Mouse (Mus musculus) embryonic fibroblast, embryonic 13.5 days (primary cell): ENCODE data around the gene Dpp6. TPM values are rescaled to one million over a fixed set of nuclear protein-coding genes. Genes with fewer than 3 reads are reported as not detected.

Experiments
- H3K27ac ChIP-seq: 2 replicates; pipeline ENCODE4 v1.5.1; 2012; ENCODE audit warnings: low read length, control low read depth, inconsistent platforms; ENCODE audit not compliant: insufficient read depth
- H3K4me1 ChIP-seq: 2 replicates; pipeline ENCODE4 v1.6.1; 2011; ENCODE audit warnings: low read length; ENCODE audit not compliant: control insufficient read depth, insufficient read depth
- H3K4me3 ChIP-seq: 2 replicates; pipeline ENCODE4 v1.5.1; 2011; ENCODE audit warnings: mild to moderate bottlenecking, control low read depth, low read length; ENCODE audit not compliant: insufficient read depth
- CTCF ChIP-seq: IDR thresholded peaks from 2 replicates; pipeline ENCODE4 v1.5.1; 2011; ENCODE audit warnings: mild to moderate bottlenecking, control low read depth, low read length, moderate library complexity, borderline replicate concordance; ENCODE audit not compliant: insufficient read depth
- POLR2A ChIP-seq: IDR thresholded peaks from 2 replicates; pipeline ENCODE4 v1.6.1; 2011; ENCODE audit warnings: low read depth, mild to moderate bottlenecking, control low read depth, low read length, moderate library complexity
- polyA plus RNA-seq: library from polyadenylated mRNA; stranded (reverse); fragments of >200 nt; gene quantifications from 2 replicates; pipeline ENCODE4 v1.2.4, GENCODE M21; 2011; ENCODE audit warnings: low read depth; ENCODE audit not compliant: missing spikeins, insufficient read length

Dpp6 gene
- polyA plus RNA-seq, 1 experiment = 0.14 TPM

GRCm38 (mm10) chr5:27641876-27642275 lies 824.9 kb downstream of the Dpp6 start:
- Histone ChIP-seq H3K27ac (no peak overlapping the region), H3K4me3 (no peak overlapping the region), H3K4me1 (no peaks in the 10 kb centered on the region)
- TF ChIP-seq CTCF (no peak), POLR2A (no peak)

GRCm38 (mm10) chr5:27651879-27652814 lies 835.1 kb downstream of the Dpp6 start:
- TF ChIP-seq CTCF (no peak), POLR2A (no peak)
- Histone ChIP-seq H3K27ac (no peak overlapping the region), H3K4me1 (no peaks in the 10 kb centered on the region), H3K4me3 (no peak overlapping the region)

- Histone ChIP-seq H3K4me1 (no peaks in the 10 kb centered on the region), H3K27ac (no peak overlapping the region), H3K4me3 (no peak overlapping the region)
- TF ChIP-seq CTCF (no peak), POLR2A (no peak)
Observed at GRCm38 (mm10) chr5:27656101-27656500, 839.1 kb downstream of the Dpp6 start.

- no peak overlapping the region for H3K27ac ChIP-seq
- H3K4me1 ChIP-seq = no peaks in the 10 kb centered on the region
- no peak overlapping the region for H3K4me3 ChIP-seq
- TF ChIP-seq CTCF = no peak
- no peak for TF ChIP-seq POLR2A
Observed at GRCm38 (mm10) chr5:27657672-27658071, 840.7 kb downstream of the Dpp6 start.

GRCm38 (mm10) chr5:27658165-27658564 lies 841.2 kb downstream of the Dpp6 start:
- Histone ChIP-seq H3K4me3 (no peak overlapping the region), H3K27ac (no peak overlapping the region), H3K4me1 (no peaks in the 10 kb centered on the region)
- TF ChIP-seq CTCF (no peak), POLR2A (no peak)

- Histone ChIP-seq H3K4me1 (no peaks in the 10 kb centered on the region), H3K4me3 (no peak overlapping the region), H3K27ac (no peak overlapping the region)
- TF ChIP-seq POLR2A = no peak
Observed at GRCm38 (mm10) chr5:27658569-27658968, 841.6 kb downstream of the Dpp6 start.

- Histone ChIP-seq H3K4me1 (no peaks in the 10 kb centered on the region), H3K4me3 (no peak overlapping the region), H3K27ac (no peak overlapping the region)
- TF ChIP-seq CTCF = no peak
- TF ChIP-seq POLR2A = no peak
Observed at GRCm38 (mm10) chr5:27659019-27659418, 842.0 kb downstream of the Dpp6 start.

- H3K4me3 ChIP-seq = no peak overlapping the region
- TF ChIP-seq CTCF = no peak
- TF ChIP-seq POLR2A = no peak
- no peak overlapping the region for H3K27ac ChIP-seq
- no peaks in the 10 kb centered on the region for H3K4me1 ChIP-seq
Observed at GRCm38 (mm10) chr5:27659781-27660180, 842.8 kb downstream of the Dpp6 start.

- H3K27ac ChIP-seq = no peak overlapping the region
- no peak overlapping the region for H3K4me3 ChIP-seq
- TF ChIP-seq CTCF (no peak), POLR2A (no peak)
- no peaks in the 10 kb centered on the region for H3K4me1 ChIP-seq
Observed at GRCm38 (mm10) chr5:27664111-27664510, 847.1 kb downstream of the Dpp6 start.

GRCm38 (mm10) chr5:27671487-27671886 lies 854.5 kb downstream of the Dpp6 start:
- no peaks in the 10 kb centered on the region for H3K4me1 ChIP-seq
- H3K27ac ChIP-seq = no peak overlapping the region
- no peak overlapping the region for H3K4me3 ChIP-seq
- TF ChIP-seq CTCF (no peak), POLR2A (no peak)

- Histone ChIP-seq H3K4me1 (no peaks in the 10 kb centered on the region), H3K27ac (no peak overlapping the region), H3K4me3 (no peak overlapping the region)
- TF ChIP-seq POLR2A (no peak), CTCF (peak; percentile 53; the same call in 1 of the 2 replicates)
Observed at GRCm38 (mm10) chr5:27677247-27677666, 860.3 kb downstream of the Dpp6 start.
